Mouse (Mus musculus) hindbrain, embryonic 12.5 days (tissue): Measurements from ENCODE around the gene Tada2b. TPM values are rescaled to one million over a fixed set of nuclear protein-coding genes. Genes with fewer than 3 reads are reported as not detected.

Source experiments
- ATAC-seq: fragments of 200-750 bp; cut with Nextera tagmentation; 2 replicates; pipeline ENCODE4 v1.8.0; 2017; ENCODE audit warnings: moderate TSS enrichment; ENCODE audit not compliant: low FRiP score
- H3K27ac ChIP-seq: fragments of 300-500 bp; sonication (generic); 2 replicates; pipeline ENCODE4 v1.5.1; 2016; ENCODE audit warnings: mild to moderate bottlenecking
- H3K27me3 ChIP-seq: fragments of 300-500 bp; sonication (generic); 2 replicates; pipeline ENCODE4 v1.6.1; 2016; ENCODE audit warnings: mild to moderate bottlenecking
- H3K36me3 ChIP-seq: fragments of 300-500 bp; sonication (generic); 2 replicates; pipeline ENCODE4 v1.6.1; 2016; ENCODE audit warnings: mild to moderate bottlenecking
- H3K4me1 ChIP-seq: fragments of 300-500 bp; sonication (generic); 2 replicates; pipeline ENCODE4 v1.6.1; 2016
- H3K4me2 ChIP-seq: fragments of 300-500 bp; sonication (generic); replicated peaks from 2 replicates; pipeline ENCODE4 v1.6.1; 2016; ENCODE audit warnings: mild to moderate bottlenecking
- H3K4me3 ChIP-seq: fragments of 300-500 bp; sonication (generic); 2 replicates; pipeline ENCODE4 v1.5.1; 2016; ENCODE audit warnings: mild to moderate bottlenecking
- H3K9ac ChIP-seq: fragments of 300-500 bp; sonication (generic); 2 replicates; pipeline ENCODE4 v1.6.1; 2016; ENCODE audit warnings: mild to moderate bottlenecking, moderate library complexity
- H3K9me3 ChIP-seq: fragments of 300-500 bp; sonication (generic); replicated peaks from 2 replicates; pipeline ENCODE4 v1.6.1; 2016; ENCODE audit warnings: mild to moderate bottlenecking
- WGBS: fragments of 180-500 bp; shearing (Covaris S2); methylation state at CpG from one replicate; pipeline ENCODE4 v1.1.7; 2016; 5-methylcytosine and 5-hydroxymethylcytosine counted together
- polyA plus RNA-seq: library from polyadenylated mRNA; unstranded; fragments of >200 nt; fragmentation: Nextera tagmentation; extraction: Ambion mirVana; gene quantifications from 2 replicates; pipeline ENCODE4 v1.2.1, GENCODE M21; 2016

The Tada2b gene
- polyA plus RNA-seq, 1 experiment from 2014 or later, result 2.5 TPM

DNA sequence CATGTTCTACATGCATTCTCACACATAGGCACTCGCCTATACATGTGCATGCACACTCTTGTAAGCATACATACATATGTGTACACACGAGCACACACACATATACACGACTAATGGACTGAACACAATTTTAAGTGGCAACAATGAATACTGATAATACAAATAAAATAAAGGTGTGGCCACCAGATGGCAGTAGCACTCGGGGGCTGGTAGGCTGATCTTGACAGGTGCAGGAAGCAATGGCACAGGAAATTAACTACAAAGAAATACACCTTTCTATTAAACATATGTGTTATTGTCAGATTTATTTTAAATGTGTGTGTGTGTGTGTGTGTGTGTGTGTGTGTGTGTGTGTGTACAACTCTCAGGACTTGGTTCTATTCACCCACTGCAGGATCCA is 25.2 kb downstream of the Tada2b start:
- no peak overlapping the region for H3K27ac ChIP-seq
- no peaks in the 10 kb centered on the region for H3K9me3 ChIP-seq
- WGBS, result 14% methylated on average over 4 of the region's 4 CpGs
- H3K27me3 ChIP-seq, result no peaks in the 10 kb centered on the region
- H3K9ac ChIP-seq, result no peak overlapping the region
- H3K4me3 ChIP-seq, result no peak overlapping the region
- no peak overlapping the region for H3K4me2 ChIP-seq
- no peak for ATAC-seq
- H3K36me3 ChIP-seq, result no peaks in the 10 kb centered on the region
- H3K4me1 ChIP-seq, result peaks cover 4% of the 10 kb centered on the region

DNA sequence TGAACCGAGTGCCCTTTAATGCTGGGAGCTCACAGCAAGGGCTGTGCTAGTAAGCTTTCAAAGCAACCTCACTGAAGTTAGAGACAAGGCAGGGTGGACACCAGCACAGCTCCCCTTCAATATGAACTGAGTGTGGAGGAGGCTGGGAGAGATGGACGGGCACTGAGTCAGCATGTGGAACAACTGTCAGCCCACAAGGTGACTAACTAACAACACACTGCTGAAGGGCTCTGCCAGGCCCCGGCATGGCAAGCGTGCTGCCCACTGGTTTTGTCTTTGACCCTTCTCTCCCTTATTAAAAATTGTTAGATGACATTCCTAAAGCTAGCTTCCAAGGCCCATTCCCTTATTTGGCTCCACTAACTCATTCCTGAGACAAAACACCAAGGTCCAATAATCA is 26.4 kb downstream of the Tada2b start:
- Histone ChIP-seq H3K4me1 (no peaks in the 10 kb centered on the region; the same call in 1 of the 2 replicates), H3K27ac (no peak overlapping the region), H3K27me3 (no peaks in the 10 kb centered on the region), H3K4me2 (no peak overlapping the region), H3K36me3 (no peaks in the 10 kb centered on the region), H3K4me3 (no peak overlapping the region), H3K9me3 (no peaks in the 10 kb centered on the region), H3K9ac (no peak overlapping the region)
- 83% methylated on average over 4 of the region's 4 CpGs for WGBS
- no peak for ATAC-seq

DNA sequence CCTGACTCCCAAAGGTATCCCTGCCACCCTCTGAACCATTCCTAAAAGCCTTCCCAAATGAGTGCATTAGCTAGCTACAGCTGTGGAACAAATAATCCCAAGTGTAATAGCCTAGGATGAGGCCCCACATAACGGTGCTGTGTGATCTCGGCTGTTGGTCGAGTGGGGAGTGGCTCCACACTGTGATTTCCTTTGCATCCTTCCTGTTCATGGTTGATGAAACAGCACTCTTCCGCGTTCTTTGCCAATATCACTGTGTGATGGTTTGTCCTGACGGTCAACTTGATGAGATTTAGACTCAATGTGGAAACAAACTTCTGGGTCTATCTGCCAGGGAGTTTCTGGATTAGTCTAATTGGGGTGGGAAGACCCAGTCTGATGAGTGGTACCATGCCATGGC is 31.3 kb downstream of the Tada2b start:
- H3K4me2 ChIP-seq, result no peak overlapping the region
- H3K27ac ChIP-seq, result no peak overlapping the region
- peaks cover 2% of the 10 kb centered on the region; the same call in 1 of the 2 replicates for H3K4me1 ChIP-seq
- no peak overlapping the region for H3K9ac ChIP-seq
- H3K4me3 ChIP-seq, result no peak overlapping the region
- 86% methylated on average over 6 of the region's 6 CpGs for whole genome bisulfite sequencing
- H3K36me3 ChIP-seq, result no peaks in the 10 kb centered on the region
- H3K9me3 ChIP-seq, result no peaks in the 10 kb centered on the region
- H3K27me3 ChIP-seq, result no peaks in the 10 kb centered on the region
- ATAC-seq, result no peak

DNA sequence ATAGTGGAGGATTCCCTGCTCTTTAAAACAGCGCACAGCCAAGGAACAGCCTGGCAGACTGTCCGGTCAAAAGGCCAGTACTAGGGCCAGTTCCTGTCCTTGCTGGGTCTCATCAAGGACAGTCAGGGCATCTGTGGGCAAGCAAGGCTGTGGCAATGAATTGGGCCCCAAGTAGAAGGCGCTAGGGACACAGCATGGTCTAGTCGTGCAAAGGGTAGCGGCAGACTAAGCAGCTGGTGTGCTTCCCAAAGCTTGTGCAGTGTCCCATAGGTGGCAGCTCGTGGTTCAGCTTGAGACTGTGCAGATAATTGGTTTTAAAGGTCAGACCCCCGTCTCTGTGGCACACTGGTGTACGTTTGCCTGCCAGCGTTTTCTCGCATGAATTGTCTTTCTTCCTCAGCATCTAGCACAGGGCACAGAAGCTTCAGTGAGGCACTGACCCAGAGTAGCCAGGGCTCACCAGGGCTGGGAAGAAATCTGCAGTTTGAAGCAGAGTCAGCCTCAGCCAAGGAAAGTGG is 32.2 kb downstream of the Tada2b start:
- 61% methylated on average over 10 of the region's 10 CpGs for WGBS
- Histone ChIP-seq H3K36me3 (no peaks in the 10 kb centered on the region), H3K9me3 (no peaks in the 10 kb centered on the region), H3K4me3 (no peak overlapping the region), H3K4me2 (no peak overlapping the region), H3K27me3 (no peaks in the 10 kb centered on the region), H3K27ac (no peak overlapping the region), H3K4me1 (peaks cover 2% of the 10 kb centered on the region; the same call in 1 of the 2 replicates), H3K9ac (no peak overlapping the region)
- no peak for ATAC-seq

DNA sequence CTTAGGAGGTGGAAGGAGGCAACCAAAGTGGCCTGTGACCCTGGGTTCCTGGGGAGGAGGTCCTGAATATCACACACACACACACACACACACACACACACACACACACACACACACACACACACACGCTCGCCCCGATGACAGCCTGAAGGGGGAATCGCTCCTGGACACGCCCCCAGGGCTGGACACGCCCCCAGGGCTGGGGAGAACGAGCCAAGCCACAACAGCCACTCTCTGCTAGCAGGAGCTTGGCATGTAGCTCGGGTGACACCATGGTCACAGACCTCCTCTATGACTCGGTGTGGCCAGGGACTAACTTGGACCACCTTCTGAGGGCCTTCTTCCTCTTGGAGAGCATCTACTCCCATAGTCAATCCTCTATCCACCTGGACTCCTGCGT is 33.0 kb downstream of the Tada2b start:
- H3K9ac ChIP-seq, result no peak overlapping the region
- no peak for ATAC-seq
- no peak overlapping the region for H3K27ac ChIP-seq
- H3K4me3 ChIP-seq, result no peak overlapping the region
- no peaks in the 10 kb centered on the region for H3K27me3 ChIP-seq
- no peak overlapping the region for H3K4me2 ChIP-seq
- H3K36me3 ChIP-seq, result no peaks in the 10 kb centered on the region
- peaks cover 2% of the 10 kb centered on the region; the same call in 1 of the 2 replicates for H3K4me1 ChIP-seq
- WGBS, result 26% methylated on average over 7 of the region's 10 CpGs
- no peaks in the 10 kb centered on the region for H3K9me3 ChIP-seq

DNA sequence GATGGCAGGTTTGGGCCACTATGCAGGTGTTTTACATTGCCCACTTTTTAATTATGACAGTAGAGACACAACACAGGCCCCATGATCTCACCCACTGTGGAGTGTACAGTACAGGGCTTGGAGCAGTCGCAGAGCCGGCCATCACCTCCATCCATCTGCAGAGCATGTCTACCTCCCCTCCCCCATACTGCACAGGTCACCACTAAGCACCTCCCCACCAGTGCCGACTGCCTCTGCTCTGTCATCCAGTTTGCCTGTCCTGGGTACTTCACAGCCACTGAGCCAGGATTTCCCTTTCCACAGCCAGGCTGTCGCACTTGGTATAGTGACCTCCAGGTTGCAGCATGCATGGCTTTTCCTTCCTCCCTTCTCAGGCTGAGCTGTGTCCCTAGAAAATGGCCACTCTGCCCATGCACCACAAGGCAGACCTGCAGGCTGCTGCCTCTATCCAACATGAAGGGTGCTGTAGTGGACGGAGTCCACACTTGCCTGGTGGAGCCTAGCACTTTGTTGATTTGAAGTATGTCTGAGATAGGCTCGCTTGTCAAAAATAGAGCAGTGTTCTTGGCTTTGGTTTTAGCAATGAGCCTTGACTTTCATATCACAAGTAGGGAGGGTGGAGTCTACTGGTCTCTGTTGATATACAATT is 34.3 kb downstream of the Tada2b start:
- H3K9ac ChIP-seq, result no peak overlapping the region
- no peaks in the 10 kb centered on the region for H3K36me3 ChIP-seq
- H3K9me3 ChIP-seq, result no peaks in the 10 kb centered on the region
- H3K4me3 ChIP-seq, result no peak overlapping the region
- H3K4me1 ChIP-seq, result peaks cover 6% of the 10 kb centered on the region
- no peak for ATAC-seq
- no peak overlapping the region for H3K4me2 ChIP-seq
- 74% methylated on average over 6 of the region's 6 CpGs for WGBS
- H3K27me3 ChIP-seq, result no peaks in the 10 kb centered on the region
- H3K27ac ChIP-seq, result no peak overlapping the region

DNA sequence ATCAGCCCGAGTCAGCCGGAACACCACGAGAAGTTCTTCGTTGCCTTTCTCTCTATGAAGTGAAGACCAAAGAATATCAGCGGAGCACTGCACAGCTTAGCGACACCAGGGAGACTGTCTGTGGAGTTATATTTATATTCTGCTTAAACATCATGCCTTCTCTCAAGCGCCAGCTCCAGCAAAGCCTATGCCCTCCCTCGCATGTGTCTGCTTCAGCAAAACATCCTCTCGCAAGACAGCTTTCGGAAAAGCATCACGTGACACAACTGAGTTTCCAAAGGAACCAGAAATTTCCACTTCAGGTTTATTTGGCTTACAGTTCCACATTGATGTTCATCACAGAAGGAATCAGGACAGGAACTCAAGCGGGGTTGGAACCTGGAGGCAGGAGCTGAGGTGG is 36.2 kb downstream of the Tada2b start:
- Histone ChIP-seq H3K4me1 (peaks cover 6% of the 10 kb centered on the region), H3K27ac (no peak overlapping the region), H3K4me2 (no peak overlapping the region), H3K27me3 (peaks cover 6% of the 10 kb centered on the region; the same call in 1 of the 2 replicates), H3K36me3 (no peaks in the 10 kb centered on the region), H3K9me3 (no peaks in the 10 kb centered on the region), H3K4me3 (no peak overlapping the region), H3K9ac (no peak overlapping the region)
- WGBS, result 90% methylated on average over 12 of the region's 12 CpGs
- ATAC-seq, result no peak

DNA sequence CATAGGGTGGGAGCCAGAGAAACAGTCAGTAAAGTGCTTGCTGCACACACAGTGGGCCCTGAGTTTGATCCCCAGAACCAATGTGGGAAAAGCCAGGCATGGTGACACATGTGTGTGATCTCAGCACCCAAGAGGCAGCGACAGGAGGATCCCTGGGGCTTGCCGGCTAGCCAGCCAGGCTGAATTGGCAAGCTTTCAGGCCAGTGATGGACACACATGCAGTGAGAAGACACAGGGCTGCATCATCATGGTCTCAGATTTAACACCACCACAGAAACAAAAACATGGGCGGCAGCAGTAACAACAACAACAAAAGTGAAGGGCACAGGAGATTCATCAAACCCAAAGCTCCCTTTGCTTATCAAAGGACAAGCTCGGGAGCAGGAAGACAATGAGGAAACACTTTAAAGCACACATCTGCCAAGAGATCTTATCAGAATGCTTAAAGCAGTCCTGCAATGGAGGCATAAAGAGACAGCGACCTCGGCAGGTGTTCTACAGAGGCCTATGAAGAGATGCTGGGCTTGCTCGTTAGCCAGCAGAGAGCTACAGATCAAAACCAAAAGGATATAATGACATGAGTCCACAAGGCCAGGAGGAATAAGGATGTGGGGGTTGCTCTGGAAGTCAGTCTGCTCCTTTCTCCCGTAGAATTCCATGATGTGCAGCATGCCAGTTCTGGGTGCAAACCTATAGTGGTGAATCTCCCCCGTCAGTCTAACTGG is 37.8 kb downstream of the Tada2b start:
- 41% methylated on average over 9 of the region's 9 CpGs for WGBS
- ATAC-seq, result no peak
- Histone ChIP-seq H3K4me3 (no peak overlapping the region), H3K4me2 (no peak overlapping the region), H3K27me3 (peaks cover 6% of the 10 kb centered on the region; the same call in 1 of the 2 replicates), H3K27ac (no peak overlapping the region), H3K36me3 (no peaks in the 10 kb centered on the region), H3K9me3 (no peaks in the 10 kb centered on the region), H3K9ac (no peak overlapping the region), H3K4me1 (peaks cover 6% of the 10 kb centered on the region)

DNA sequence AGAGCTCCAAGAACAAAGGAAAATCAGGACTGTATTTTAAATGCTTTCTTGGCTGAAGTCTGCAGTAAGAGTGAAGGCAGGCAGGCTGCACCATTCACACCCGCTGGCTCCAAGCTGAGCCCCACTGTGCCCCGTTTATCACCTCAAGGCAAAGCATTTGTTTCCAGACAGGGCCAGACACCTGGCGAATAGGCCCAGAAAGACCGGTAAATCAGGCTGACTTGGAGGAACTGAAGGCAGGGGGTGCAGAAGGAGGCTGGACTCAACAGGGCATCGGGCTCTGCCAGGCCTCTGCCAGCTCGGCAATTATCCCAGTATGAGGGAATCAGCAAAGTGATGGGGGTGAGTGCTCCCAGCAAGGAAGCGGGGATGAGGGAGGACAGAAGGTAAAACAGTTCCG is 39.1 kb downstream of the Tada2b start:
- peaks cover 6% of the 10 kb centered on the region; the same call in 1 of the 2 replicates for H3K27me3 ChIP-seq
- H3K9ac ChIP-seq, result no peak overlapping the region
- H3K4me3 ChIP-seq, result no peak overlapping the region
- 30% methylated on average over 8 of the region's 8 CpGs for WGBS
- peaks cover 4% of the 10 kb centered on the region; the same call in 1 of the 2 replicates for H3K4me1 ChIP-seq
- H3K4me2 ChIP-seq, result no peak overlapping the region
- H3K36me3 ChIP-seq, result no peaks in the 10 kb centered on the region
- no peaks in the 10 kb centered on the region for H3K9me3 ChIP-seq
- ATAC-seq, result no peak
- H3K27ac ChIP-seq, result no peak overlapping the region

DNA sequence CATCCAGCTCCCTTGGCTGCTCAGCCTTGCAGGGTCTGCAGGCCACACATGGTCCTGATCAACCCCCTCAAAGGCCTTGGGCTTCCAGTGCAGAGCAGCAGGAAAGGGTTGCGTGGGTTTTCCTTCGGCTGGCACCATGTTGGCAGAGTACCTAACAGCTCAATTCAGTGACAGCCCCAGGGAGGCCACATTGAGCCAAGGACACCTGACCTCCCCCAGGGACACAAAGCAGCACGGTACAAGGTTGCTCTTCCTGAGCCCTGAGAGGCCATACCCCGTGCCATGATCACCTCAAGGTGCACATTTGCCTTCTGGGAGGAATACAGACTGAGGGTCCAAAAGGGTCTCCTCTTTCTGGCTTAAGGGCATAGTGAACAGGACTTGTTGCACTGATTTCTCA is 39.5 kb downstream of the Tada2b start:
- H3K36me3 ChIP-seq, result no peaks in the 10 kb centered on the region
- 57% methylated on average over 4 of the region's 4 CpGs for WGBS
- no peak overlapping the region for H3K4me3 ChIP-seq
- H3K4me1 ChIP-seq, result peaks cover 4% of the 10 kb centered on the region; the same call in 1 of the 2 replicates
- no peak overlapping the region for H3K9ac ChIP-seq
- ATAC-seq, result no peak
- H3K27me3 ChIP-seq, result peaks cover 6% of the 10 kb centered on the region; the same call in 1 of the 2 replicates
- H3K9me3 ChIP-seq, result no peaks in the 10 kb centered on the region
- H3K27ac ChIP-seq, result no peak overlapping the region
- no peak overlapping the region for H3K4me2 ChIP-seq

DNA sequence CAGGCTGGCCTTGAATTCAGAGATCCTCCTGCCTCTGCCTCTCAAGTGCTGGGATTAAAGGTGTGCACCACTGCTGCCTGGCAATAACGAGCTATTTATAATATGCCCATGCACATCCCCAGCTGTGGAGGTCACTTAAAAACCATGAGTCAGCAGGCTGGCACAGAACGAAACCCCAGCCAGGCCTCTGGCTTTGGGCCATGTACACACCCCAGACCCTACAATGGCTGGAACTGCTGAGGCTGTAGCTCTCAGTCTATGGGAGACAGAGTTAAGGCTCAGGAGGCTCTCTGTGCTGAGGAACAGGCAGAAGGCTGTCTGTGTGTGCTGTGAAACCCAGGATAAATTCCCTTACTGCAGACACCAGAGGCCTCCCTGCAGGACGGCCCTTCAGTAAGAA is 43.3 kb downstream of the Tada2b start:
- 72% methylated on average over 3 of the region's 3 CpGs for WGBS
- H3K36me3 ChIP-seq, result no peaks in the 10 kb centered on the region
- peaks cover 6% of the 10 kb centered on the region; the same call in 1 of the 2 replicates for H3K27me3 ChIP-seq

DNA sequence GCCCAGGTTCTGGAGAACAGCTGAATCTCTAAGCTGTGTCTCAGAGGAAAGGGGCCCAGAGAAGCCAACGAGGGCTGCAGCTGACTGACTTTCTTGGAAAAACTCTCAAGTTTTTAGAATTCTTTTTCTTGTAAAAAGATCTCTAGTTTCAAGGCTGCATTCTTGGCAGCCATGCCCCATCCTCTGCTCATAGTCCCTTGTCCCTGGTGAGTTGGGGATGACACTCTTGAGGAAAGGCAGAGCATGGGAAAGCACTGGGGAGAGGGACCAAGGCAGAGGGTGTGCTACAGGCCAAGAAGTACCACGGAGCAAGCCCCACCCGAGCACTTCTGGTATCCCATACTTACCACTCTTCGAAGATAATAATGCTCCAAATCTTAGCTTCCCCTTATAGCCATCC is 47.2 kb downstream of the Tada2b start:
- Histone ChIP-seq H3K9me3 (no peaks in the 10 kb centered on the region), H3K27me3 (no peaks in the 10 kb centered on the region), H3K4me1 (peaks cover 12% of the 10 kb centered on the region), H3K4me2 (no peak overlapping the region), H3K9ac (no peak overlapping the region), H3K4me3 (no peak overlapping the region), H3K36me3 (no peaks in the 10 kb centered on the region), H3K27ac (no peak overlapping the region)
- no peak for ATAC-seq
- 73% methylated on average over 4 of the region's 4 CpGs for WGBS

More for the DNA sequence above, 43.3 kb downstream of the Tada2b start:
- ATAC-seq, result no peak
- no peak overlapping the region for H3K4me3 ChIP-seq
- H3K9ac ChIP-seq, result no peak overlapping the region
- H3K27ac ChIP-seq, result no peak overlapping the region
- H3K4me2 ChIP-seq, result no peak overlapping the region
- H3K9me3 ChIP-seq, result no peaks in the 10 kb centered on the region
- no peaks in the 10 kb centered on the region for H3K4me1 ChIP-seq
